Mouse (Mus musculus) lung, embryonic 14.5 days (tissue): ENCODE data around the gene Pappa. TPM values are rescaled to one million over a fixed set of nuclear protein-coding genes. Genes with fewer than 3 reads are reported as not detected.

Source experiments
- ATAC-seq: fragments of 200-750 bp; cut with Nextera tagmentation; 2 replicates; pipeline ENCODE4 v1.8.0; 2017; ENCODE audit warnings: mild to moderate bottlenecking, moderate TSS enrichment, moderate library complexity; ENCODE audit not compliant: insufficient read depth
- DNase-seq: peaks from one replicate; pipeline ENCODE4 v3.0.0-alpha.2; 2015
- H3K27ac ChIP-seq: fragments of 300-500 bp; sonication (generic); 2 replicates; pipeline ENCODE4 v1.5.1; 2014; ENCODE audit warnings: low read depth, mild to moderate bottlenecking, moderate library complexity
- H3K27me3 ChIP-seq: fragments of 300-500 bp; sonication (generic); 2 replicates; pipeline ENCODE4 v1.6.1; 2014; ENCODE audit warnings: low read length, control low read depth; ENCODE audit not compliant: insufficient read depth
- H3K36me3 ChIP-seq: fragments of 300-500 bp; sonication (generic); 2 replicates; pipeline ENCODE4 v1.6.1; 2014; ENCODE audit warnings: control low read depth; ENCODE audit not compliant: insufficient read depth
- H3K4me1 ChIP-seq: fragments of 300-500 bp; sonication (generic); 2 replicates; pipeline ENCODE4 v1.6.1; 2014; ENCODE audit warnings: antibody characterized with exemption, control low read depth; ENCODE audit not compliant: insufficient read depth
- H3K4me2 ChIP-seq: fragments of 300-500 bp; sonication (generic); 2 replicates; pipeline ENCODE4 v1.6.1; 2014; ENCODE audit warnings: mild to moderate bottlenecking
- H3K4me3 ChIP-seq: fragments of 300-500 bp; sonication (generic); 2 replicates; pipeline ENCODE4 v1.5.1; 2014; ENCODE audit warnings: low read depth, low read length
- H3K9ac ChIP-seq: fragments of 300-500 bp; sonication (generic); 2 replicates; pipeline ENCODE4 v1.6.1; 2014
- H3K9me3 ChIP-seq: fragments of 300-500 bp; sonication (generic); 2 replicates; pipeline ENCODE4 v1.6.1; 2016; ENCODE audit warnings: low read depth, low read length, control low read depth
- CTCF ChIP-seq: IDR thresholded peaks from 2 replicates; pipeline ENCODE4 v1.5.1; 2016; ENCODE audit warnings: antibody characterized with exemption, low read depth
- WGBS: fragments of 180-500 bp; shearing (Covaris S2); extraction: QIAGEN DNeasy Blood & Tissue Kit; methylation state at CpG from one replicate; pipeline ENCODE4 v1.1.7; 2014; 5-methylcytosine and 5-hydroxymethylcytosine counted together
- polyA plus RNA-seq: library from polyadenylated mRNA; unstranded; fragments of >200 nt; fragmentation: Nextera tagmentation; extraction: Ambion mirVana; gene quantifications from 2 replicates; pipeline ENCODE4 v1.2.1, GENCODE M21; 2014

Gene Pappa
- polyA plus RNA-seq, 1 experiment from 2014 or later = 2.4 TPM

DNA sequence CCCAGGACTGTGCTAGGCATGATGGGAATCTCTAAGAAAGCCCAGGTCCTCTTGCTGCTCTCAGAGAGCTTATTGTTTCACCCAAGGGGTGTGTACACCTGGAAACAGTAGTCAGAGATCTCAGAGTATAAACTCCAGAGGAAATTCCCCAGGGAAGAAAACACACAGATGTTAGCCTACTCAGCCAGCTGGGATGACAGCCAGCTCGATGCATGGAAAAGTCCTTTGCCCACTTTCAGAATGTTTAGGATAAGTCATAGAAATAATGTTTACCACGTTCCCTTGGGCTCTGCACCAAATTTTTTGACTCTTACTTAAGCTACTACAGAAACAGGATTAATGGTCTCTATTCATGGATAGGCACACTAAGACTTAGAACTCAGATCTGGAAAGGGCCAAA lies 143.1 kb downstream of the Pappa start:
- no peaks in the 10 kb centered on the region for H3K36me3 ChIP-seq
- no peak overlapping the region for H3K27ac ChIP-seq

DNA sequence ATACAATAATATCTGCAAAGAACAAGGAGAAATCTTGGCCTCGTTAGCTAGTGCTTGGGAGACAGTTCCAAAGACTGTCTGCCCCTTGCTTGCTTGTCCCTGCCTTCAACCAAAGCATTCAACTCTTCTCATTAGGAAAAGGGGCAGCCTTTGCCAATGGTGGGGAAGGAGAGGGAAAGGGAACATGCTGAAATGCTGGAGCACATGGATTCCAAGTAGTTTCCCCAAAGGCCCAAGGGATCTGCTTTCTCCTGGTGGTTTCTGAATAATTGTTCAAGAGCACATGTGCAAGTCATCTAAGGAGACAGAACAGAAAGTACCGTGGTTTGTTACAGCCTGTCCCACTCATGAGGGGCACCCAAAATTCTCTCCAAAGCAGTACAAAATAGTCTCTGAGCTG lies 146.0 kb downstream of the Pappa start:
- DNase-seq = no peak
- TF ChIP-seq CTCF = no peak
- no peaks in the 10 kb centered on the region for H3K9me3 ChIP-seq
- H3K27me3 ChIP-seq = no peaks in the 10 kb centered on the region
- H3K36me3 ChIP-seq = no peaks in the 10 kb centered on the region
- H3K4me1 ChIP-seq = 0 out of 2 replicates have a peak, but pooled peaks cover 2% of the 10 kb centered on the region
- H3K9ac ChIP-seq = no peak overlapping the region
- 77% methylated on average over 2 of the region's 2 CpGs for WGBS
- H3K4me2 ChIP-seq = no peak overlapping the region
- no peak overlapping the region for H3K27ac ChIP-seq
- ATAC-seq = no peak
- no peak overlapping the region for H3K4me3 ChIP-seq

More for the DNA sequence above, 143.1 kb downstream of the Pappa start:
- H3K9ac ChIP-seq = no peak overlapping the region
- no peak for TF ChIP-seq CTCF
- ATAC-seq (no peak), DNase-seq (peak; percentile 25)
- no peak overlapping the region for H3K4me3 ChIP-seq
- 0 out of 2 replicates have a peak, but pooled peaks cover 2% of the 10 kb centered on the region for H3K4me1 ChIP-seq
- no peaks in the 10 kb centered on the region for H3K27me3 ChIP-seq
- H3K9me3 ChIP-seq = no peaks in the 10 kb centered on the region
- H3K4me2 ChIP-seq = no peak overlapping the region
- 37% methylated on average over 2 of the region's 2 CpGs for WGBS

- Histone ChIP-seq H3K27me3 (no peaks in the 10 kb centered on the region), H3K4me2 (no peak overlapping the region), H3K4me1 (0 out of 2 replicates have a peak, but pooled peaks cover 2% of the 10 kb centered on the region), H3K36me3 (no peaks in the 10 kb centered on the region), H3K9me3 (no peaks in the 10 kb centered on the region), H3K4me3 (no peak overlapping the region), H3K27ac (no peak overlapping the region), H3K9ac (no peak overlapping the region)
- no peak for TF ChIP-seq CTCF
- DNase-seq (peak; percentile 76), ATAC-seq (no peak)
- WGBS = 22% methylated on average over 4 of the region's 4 CpGs
Observed at GRCm38 (mm10) chr4:65272295-65272694, 148.3 kb downstream of the Pappa start.

GRCm38 (mm10) chr4:65273299-65273851 lies 149.4 kb downstream of the Pappa start:
- ATAC-seq (no peak), DNase-seq (no peak)
- H3K4me2 ChIP-seq = no peak overlapping the region
- H3K27me3 ChIP-seq = no peaks in the 10 kb centered on the region
- no peak for TF ChIP-seq CTCF
- H3K9me3 ChIP-seq = no peaks in the 10 kb centered on the region
- H3K36me3 ChIP-seq = no peaks in the 10 kb centered on the region
- no peak overlapping the region for H3K27ac ChIP-seq
- no peak overlapping the region for H3K9ac ChIP-seq
- 0 out of 2 replicates have a peak, but pooled peaks cover 2% of the 10 kb centered on the region for H3K4me1 ChIP-seq
- no peak overlapping the region for H3K4me3 ChIP-seq
- 67% methylated on average over 1 of the region's 1 CpGs for WGBS

DNA sequence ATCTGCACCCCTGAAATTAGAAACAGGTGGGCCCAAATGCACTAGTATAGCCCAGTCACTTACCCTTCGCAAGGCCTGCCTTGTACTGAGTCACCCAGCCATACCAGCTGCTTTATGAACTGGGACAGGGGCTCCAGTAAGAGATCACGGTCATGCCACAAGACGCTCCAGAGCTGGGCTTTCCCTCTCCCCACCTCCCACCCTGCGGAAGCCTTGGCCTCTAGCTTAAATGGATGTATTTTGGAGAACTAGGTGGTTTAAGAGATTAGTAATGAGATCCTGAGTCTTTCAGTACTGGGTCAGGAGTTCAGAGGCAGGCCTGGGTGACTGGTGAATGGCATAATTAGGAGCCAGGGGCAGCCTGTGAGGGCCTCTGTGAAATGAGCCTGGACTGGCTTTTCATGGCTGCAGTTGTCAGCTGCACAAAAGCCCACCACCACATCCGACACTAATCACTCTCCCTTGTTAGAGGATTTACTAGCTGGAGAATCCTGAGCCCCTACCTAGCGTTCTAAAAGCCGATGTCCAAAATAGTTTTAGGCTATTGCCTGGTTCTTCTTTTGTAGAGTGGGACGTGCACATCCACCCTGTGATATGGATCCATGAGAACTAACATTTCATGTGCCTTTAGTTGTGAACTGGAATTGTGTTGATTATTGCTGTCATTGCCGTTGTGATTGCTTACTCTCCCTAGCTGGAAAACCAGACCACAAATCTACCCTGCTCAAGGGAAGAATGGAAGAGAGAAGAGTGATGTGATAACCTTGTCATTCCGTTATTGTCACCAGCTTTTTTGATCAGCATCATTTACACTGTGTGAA lies 154.7 kb downstream of the Pappa start:
- no peak for ATAC-seq
- Histone ChIP-seq H3K27ac (no peak overlapping the region), H3K4me3 (no peak overlapping the region), H3K9ac (no peak overlapping the region), H3K9me3 (no peaks in the 10 kb centered on the region), H3K4me2 (no peak overlapping the region), H3K4me1 (no peaks in the 10 kb centered on the region), H3K27me3 (no peaks in the 10 kb centered on the region), H3K36me3 (no peaks in the 10 kb centered on the region)
- TF ChIP-seq CTCF = no peak
- 71% methylated on average over 10 of the region's 10 CpGs for WGBS
- DNase-seq = no peak

- Histone ChIP-seq H3K4me2 (no peak overlapping the region), H3K9me3 (no peaks in the 10 kb centered on the region), H3K4me1 (no peaks in the 10 kb centered on the region), H3K27ac (no peak overlapping the region), H3K4me3 (no peak overlapping the region), H3K9ac (no peak overlapping the region), H3K27me3 (no peaks in the 10 kb centered on the region), H3K36me3 (no peaks in the 10 kb centered on the region)
- no peak for DNase-seq
- 63% methylated on average over 4 of the region's 4 CpGs for WGBS
- no peak for ATAC-seq
- no peak for TF ChIP-seq CTCF
Observed at GRCm38 (mm10) chr4:65279272-65279653, 155.3 kb downstream of the Pappa start.

DNA sequence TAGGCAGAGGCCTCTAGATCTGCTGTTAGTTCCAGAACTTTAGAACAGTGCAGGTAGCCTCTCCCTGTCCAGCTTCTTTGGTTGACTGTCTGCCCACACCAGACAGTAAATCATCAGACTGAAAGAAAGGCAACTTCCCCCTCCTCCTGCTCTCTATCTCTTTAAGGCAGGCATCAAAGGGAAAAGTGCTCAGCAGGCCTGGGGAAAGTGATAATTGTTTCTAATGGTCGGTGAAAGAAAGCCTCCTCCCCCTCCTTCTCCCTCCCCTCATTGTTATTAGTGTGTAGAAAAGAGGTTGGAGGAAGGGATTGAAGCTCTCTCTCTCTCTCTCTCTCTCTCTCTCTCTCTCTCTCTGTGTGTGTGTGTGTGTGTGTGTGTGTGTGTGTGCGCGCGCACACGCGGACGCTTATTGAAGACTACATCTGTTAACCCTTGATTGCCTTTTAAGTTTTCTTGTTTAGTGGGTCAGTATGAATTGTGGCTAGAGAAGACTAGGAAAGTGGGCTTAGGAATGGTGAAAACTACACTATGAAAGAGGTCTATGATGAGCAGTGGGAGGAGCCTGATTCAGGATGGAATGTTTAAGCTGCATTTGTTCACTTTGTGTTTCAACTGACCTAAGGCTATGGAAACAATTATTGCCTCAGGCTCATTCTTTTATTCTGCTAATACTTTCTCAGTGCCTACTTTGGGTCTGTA lies 156.2 kb downstream of the Pappa start:
- no peak overlapping the region for H3K4me2 ChIP-seq
- no peak overlapping the region for H3K4me3 ChIP-seq
- H3K9ac ChIP-seq = no peak overlapping the region
- no peaks in the 10 kb centered on the region for H3K27me3 ChIP-seq
- H3K36me3 ChIP-seq = no peaks in the 10 kb centered on the region
- H3K9me3 ChIP-seq = no peaks in the 10 kb centered on the region
- ATAC-seq (no peak), DNase-seq (no peak)
- TF ChIP-seq CTCF = no peak
- no peaks in the 10 kb centered on the region for H3K4me1 ChIP-seq
- H3K27ac ChIP-seq = no peak overlapping the region
- WGBS = 26% methylated on average over 7 of the region's 7 CpGs
